Mouse (Mus musculus) fibroblast of lung, adult 2 months (primary cell): ENCODE data around the gene Psd.

ENCODE experiments used
- DNase-seq: peaks from one replicate; pipeline ENCODE4 v3.0.0-alpha.2; 2011; ENCODE audit warnings: low read depth

Gene Psd

DNA sequence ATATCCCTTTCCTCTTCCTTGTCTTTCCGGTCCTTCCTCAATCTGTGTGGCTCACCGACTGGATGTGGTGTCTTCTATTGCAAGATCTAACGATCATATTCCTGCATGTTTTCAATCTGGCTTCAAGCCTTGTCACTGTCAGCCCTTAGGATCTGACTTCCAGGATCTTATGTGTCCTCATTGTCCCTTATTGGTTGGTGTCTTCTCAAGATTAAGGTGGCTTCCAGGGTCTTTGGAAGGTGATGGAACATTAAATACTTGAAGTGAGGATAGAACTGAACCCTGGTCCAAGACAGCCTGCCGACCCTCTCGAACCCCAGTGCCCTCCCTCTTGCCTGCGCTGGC, 12.0 kb upstream of the Psd start:
- no peak for DNase-seq

DNA sequence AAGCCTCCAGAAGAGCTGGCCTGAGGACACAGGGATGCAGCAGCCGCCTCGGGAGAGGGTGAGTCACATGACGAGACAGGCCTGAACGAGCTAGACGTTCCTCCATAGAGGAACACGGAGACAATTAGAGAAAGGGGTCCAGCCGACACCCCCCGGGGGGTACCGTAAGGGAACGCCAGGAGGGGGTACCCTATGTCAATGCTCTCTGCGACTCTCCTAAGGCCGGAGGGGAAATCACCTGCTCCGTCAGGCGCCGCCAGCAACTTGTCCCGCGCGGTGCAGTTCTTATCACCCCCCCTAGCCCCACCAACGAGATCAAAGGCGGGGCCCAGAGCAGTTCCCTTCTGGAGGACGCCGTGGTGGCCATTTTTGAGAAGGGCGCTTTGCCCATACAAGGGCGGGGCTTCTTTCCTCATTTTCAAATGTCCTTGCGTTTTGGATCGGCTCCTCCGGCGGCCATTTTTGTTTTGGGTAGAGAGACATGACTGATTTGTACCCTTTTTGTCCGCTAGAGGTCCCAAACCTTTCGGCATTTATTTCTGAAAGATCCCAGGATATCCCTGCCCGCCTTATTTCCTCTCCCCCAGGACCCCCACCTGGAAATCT, 11.5 kb upstream of the Psd start, which contains the start of gene Cuedc2:
Gene Cuedc2, minus strand, starts transcription at position 372 of the 606 bp plus-strand sequence.
- peak; percentile 94 for DNase-seq

DNA sequence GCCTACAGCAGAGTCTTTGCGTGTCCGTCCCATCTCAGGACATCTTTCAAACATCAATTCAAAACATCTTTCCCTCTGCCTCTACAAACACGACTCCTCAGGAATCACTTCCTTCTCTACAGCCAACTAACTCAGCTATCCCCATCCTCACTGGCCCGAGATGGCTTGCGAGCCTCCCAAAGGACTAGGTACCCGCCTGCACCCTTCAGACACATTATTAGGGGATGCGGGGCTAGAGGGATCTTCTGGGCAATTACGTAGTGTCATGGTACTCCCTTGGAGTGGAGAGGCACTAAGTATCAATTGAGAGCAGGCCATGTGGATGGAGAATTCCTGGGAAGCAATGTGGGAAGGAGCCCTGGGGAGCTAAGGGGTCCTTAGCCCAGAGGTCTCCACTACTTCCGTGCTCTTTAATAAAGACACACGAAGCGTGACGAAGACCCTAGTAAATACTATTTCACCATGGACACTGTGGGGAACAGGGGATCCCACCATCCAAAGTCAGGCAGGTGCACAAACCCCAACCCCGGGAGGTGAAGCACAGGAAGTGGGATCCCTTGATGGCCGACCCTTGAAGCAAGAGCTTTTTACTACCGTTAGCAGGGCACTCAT, 10.9 kb upstream of the Psd start:
- no peak for DNase-seq

DNA sequence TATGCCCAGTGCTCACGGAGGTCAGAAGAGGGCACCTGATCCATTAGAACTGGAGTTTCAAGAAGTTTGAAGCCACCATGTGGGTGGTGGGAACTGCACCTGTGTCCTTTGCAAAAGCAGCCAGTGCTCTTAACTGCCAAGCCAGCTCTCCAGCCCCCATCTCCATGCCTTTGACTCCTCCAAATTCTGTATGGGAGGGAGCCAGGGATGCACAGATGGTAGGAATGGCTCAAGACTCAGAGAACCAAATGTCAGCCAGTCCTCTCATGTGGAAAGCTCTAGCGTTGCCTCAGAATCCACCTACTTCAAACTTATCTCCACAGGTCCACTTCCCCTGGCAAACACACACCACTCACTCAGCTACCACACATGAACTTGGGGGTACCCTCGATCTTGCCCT, 7.0 kb upstream of the Psd start:
- no peak for DNase-seq

DNA sequence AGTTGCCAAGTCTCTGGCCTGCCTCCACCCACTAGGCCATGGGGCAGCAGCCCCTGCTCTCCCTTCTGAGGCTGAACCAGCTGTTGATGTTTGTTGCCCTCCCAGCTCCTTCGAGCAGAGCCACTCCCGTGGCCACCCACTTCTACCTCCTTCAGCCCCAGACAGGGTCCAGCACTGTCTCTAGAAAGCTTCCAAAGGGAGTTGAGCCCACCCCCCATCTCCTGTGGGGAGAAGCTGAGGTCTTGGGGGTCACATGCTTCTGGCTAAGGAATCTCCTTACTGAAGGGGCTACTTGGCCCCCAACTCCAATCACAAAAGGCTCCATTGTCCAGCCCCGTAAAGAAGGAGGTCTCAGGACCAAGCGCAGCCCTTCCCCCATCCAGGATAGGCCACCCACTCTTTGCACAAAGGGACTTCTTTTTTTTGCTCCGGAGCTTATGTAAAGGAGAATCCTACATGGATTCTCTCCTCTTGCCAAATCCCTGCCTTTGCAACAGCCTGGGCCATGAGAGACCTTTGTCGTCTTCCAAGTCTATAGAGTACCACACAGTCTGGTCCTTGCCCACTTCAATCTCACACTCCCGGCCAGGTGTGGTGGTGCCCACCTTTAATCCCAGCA, 5.9 kb upstream of the Psd start:
- no peak for DNase-seq

DNA sequence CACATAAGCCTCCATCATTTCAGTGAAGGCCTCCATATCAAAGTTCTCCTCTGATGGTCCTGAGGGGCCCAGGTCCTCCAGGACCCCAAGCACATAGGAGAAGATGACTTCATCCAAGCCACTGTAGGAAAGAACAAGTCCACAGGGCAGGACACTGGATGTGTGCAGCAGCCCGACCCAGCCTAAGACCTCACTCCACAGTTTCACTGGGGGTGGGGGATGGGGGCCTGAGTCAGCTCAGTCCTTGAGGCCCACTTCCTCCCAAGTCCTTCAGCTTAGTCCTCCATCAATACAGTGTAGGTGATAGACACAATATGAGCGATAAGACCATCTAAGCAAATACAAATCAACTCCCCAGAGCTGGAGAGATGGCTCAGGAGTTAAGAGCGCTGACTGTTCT, 5.0 kb upstream of the Psd start:
- DNase-seq: no peak

DNA sequence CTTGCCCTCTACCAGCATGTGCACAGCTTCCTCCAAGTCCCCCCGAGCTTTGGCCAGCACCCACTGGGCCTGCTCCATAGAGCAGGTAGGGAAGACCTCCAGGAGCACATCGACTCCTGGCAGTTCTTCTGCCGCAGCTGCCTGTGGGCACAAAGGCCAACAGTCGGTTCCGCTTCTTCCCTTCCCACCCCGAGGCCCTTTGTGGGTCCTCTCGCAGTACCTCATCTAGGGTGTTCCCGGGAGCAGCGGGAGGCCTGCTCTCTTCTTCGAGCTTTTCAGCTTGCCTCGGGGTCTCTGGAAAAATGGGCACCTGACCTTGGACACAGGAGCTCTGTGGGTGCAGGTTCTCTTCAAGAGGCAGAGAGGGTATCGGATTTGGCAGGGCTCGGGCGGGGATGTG, 4.4 kb upstream of the Psd start:
- DNase-seq: no peak

DNA sequence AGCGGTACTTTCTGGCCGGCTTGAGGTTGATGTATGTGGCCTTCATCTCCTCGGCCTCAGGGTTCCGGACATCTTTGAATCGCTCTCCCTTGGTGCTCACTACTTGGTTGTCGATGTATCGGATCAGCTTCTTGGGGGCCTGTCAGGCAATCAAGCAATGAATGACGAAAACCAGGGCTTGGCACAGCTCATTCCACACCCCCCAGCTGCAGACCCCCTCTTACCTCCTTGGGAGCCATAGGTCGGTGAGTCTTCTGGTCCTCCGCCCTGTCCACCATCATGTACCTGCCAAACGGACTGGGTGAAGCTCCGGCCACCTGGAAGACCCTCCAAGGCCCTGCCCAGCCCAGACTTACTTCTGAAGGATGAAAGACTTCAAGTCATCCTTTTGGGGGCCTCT, 3.7 kb upstream of the Psd start:
- no peak for DNase-seq

DNA sequence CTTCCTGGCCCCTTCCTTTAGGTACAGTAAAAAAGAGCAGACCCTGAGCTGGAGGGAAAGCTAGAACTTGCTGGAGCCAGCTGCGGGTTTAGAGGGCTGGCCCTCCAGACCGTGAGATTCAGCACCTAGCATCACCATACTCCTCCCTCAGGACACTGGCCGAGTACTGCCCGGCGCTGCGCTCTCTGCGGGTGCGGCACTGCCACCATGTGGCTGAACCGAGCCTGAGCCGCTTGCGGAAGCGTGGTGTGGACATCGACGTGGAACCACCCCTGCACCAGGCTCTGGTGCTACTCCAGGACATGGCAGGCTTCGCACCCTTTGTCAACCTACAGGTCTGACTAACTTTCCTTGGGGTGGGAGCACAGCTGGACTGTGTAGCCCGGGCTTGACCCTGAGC, 3.0 kb upstream of the Psd start:
- peak; percentile 60 for DNase-seq

DNA sequence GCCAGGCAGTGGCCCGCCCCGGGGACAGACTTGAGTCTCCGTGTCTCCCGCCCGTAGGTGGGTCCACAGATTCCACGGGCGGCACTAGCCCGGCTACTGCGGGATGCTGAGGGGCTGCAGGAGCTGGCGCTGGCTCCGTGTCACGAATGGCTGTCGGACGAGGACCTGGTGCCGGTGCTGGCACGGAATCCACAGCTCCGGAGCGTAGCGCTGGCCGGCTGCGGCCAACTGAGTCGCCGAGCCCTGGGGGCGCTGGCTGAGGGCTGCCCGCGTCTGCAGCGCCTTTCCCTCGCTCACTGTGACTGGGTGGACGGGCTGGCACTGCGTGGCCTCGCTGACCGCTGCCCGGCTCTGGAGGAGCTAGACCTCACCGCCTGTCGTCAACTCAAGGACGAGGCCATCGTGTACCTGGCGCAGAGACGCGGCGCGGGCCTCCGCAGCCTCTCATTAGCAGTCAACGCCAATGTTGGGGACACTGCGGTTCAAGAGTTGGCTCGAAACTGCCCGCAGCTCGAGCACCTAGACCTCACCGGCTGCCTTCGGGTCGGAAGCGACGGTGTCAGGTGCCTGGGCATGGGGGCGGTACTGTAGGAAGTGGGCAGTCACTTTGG, 2.2 kb upstream of the Psd start:
- DNase-seq: no peak

DNA sequence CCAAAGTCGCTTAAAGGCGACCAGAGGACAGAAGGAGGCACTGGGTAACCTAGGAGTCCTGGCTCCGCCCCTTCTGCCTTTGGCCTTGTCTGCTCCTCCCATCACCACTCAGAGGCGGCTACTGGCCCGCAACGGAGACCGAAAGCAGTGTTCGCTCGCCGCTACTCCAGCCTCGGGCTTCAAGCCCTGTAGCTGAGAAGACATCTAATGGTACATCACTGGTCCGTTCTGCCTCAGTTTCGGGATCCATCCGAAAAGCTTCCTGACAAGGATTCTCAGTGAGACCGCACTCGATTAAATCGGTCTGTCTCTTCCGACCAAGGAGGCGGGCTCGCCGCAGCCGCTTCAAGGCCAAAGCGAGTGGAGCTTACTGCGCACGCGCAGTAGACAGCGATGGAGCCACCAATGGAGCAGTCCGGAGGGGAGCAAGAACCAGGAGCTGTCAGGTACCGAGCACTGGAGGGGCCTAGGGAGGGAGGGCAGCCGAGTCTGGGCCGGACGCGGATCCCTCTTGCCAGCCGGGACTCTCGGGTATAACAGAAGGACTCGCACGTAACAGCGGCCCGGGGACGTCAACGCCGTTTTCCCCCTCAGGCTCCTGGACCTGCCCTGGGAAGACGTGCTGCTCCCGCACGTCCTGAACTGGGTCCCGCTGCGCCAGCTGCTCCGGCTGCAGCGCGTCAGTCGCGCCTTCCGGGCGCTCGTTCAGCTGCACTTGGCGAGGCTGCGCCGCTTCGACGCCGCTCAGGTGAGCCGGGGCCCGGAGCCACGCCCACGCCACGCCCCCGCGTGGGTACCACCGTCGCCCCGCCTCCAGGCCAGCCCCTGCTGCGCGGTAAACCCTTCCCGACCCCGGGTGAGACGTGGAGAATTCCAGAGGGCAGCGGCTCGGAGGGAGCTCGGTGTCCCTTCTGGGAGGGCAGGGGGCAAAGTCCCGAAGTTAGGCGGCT, 1.4 kb upstream of the Psd start, which contains the start of gene Fbxl15:
Gene Fbxl15, plus strand, starts transcription at position 104 of the 950 bp plus-strand sequence.
- DNase-seq: peak; percentile 81

DNA sequence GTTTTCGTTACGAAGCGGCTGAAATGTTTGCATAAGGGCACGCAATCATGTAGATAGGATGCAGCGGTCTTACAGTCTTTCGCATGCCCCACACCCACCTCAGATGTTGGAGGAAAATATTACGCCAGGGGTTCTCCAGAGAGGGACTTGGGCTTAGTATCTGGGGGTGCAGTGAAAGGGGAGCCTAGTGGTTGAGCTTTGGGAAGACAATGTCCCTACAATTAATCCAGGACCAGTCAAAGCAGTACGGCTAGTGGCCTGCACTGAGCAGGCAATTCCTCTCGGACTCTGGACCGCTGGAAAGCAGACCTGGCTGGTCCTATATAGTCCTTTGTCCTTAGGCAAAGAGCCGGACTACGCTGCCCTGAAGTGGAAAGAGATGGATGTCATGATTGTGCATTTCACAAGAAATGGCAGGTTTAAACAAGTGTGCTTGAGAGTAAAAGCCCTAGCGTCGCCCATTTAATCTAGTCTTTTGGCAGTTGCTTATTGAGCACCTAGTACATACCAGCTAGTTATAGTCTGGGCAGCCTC, 642 bp upstream of the Psd start:
- no peak for DNase-seq

DNA sequence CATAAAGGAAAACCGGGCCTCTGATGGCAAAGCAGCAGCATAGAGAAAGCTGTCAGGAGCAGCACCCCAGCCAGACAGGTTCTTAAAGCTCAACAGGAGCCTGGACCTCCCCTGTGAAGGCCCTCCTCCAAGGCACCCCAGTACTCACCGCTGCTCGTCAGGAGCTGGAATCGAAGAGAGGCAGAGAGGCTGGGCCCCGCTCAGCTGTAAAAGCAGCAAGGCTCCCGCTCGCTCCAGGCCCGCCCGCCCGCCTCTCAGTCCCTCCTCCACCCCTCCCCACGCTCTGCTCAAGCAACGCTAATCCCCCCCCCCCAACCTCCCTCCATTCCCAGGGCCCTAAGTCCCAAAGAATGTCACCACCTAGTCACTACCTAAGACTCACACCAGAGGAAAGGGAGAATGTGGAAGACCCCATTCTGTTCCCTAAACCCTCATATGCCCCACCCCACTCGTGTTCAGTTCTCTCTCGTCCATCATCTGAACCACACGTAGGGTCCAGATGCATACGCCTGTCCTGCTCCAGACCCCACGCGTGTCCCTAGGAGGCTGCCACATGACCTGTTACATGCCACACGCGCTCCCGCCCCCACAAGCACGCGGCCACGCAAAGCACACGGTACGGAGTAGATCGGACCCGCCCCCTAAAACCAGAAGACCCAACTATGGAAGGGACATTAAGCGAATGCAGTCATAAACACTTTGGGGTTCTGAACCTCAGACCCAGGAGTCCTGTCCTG, 769 bp downstream of the Psd start:
- DNase-seq: no peak

DNA sequence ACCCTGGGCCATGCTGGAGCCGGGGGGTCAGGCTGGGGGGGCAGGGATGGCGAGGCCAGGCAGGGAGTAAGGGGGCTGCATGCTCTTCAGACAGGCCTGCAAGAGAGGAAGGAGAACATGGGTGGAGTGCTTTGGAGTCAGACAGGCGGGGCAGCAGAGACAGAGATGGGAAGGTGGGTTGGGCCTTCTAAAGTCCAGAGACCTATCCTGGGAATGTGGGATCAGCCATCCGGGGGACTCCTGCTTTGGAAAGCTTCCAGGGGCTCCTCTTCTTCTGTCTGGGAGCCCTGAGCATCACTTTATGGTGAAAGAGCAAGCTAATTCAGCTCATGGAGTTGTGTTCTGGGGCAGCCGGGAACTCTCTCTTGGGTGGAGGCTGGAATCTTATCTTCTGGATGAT, 2.0 kb downstream of the Psd start:
- DNase-seq: no peak

DNA sequence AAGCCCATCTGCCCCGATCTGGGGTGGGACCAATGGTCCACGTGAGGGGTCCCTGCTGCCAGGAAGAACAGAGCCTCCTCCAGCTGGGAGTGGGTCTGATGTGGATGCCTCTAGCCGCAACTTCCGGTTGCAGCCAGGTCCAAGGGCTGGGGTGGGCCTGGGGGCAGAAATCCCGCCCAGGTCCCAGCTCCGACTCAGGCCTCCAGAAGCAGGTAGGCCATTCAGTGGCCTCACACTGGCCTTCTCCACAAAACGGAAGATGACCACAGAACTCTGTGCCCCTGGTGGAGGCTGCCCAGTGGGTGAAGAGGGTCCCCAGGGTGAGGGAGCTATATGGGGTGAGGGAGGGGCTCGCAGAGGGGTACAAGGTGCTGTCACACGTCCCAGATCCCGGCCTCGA, 2.6 kb downstream of the Psd start:
- DNase-seq: no peak

DNA sequence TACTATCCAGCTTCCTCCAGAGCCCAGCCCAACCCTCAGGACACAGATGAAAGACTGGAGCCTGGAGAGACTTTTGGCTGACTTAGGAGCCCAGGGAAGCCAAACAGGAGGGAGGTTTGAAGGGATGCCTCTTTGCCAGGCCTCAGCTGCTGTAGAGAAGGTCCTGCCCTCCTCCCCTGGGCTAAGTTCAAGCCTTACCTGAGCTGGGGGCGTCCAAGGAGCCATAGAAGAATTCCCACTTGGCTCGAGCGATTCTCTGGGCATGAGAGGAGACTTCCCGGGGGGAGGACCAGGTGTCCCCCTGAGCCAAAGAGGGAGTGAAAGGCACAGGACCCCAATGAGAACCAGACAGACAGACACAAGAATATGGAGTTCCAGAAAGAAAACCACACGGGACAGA, 3.2 kb downstream of the Psd start:
- DNase-seq: no peak

DNA sequence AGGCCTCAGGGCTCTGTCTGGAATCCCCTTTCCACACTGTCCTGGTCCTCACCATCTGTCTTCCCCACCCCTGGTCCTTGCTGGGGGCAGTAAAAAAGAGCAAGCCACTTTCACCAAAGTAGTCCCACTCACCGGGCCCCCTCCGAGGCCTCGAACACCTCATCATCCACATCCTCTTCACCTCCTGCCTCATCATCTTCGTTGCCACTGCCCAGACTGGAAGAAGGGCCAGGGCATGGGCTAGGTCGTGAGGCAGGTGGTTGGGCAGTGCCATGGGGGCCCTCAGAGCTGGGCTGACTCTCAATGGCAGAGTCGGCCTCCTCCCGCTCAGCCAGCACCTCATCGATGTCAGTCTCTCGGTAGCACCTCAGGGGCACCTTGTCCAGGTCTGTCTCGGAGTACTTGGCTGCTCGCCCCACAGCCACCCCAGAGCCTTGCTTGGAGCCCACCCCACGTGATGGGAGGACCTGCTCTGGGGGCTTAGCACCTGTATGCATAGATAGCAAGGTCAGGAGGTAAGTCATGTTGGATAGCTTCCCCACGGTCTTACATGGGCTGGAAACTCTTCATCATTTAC, 3.9 kb downstream of the Psd start:
- no peak for DNase-seq

DNA sequence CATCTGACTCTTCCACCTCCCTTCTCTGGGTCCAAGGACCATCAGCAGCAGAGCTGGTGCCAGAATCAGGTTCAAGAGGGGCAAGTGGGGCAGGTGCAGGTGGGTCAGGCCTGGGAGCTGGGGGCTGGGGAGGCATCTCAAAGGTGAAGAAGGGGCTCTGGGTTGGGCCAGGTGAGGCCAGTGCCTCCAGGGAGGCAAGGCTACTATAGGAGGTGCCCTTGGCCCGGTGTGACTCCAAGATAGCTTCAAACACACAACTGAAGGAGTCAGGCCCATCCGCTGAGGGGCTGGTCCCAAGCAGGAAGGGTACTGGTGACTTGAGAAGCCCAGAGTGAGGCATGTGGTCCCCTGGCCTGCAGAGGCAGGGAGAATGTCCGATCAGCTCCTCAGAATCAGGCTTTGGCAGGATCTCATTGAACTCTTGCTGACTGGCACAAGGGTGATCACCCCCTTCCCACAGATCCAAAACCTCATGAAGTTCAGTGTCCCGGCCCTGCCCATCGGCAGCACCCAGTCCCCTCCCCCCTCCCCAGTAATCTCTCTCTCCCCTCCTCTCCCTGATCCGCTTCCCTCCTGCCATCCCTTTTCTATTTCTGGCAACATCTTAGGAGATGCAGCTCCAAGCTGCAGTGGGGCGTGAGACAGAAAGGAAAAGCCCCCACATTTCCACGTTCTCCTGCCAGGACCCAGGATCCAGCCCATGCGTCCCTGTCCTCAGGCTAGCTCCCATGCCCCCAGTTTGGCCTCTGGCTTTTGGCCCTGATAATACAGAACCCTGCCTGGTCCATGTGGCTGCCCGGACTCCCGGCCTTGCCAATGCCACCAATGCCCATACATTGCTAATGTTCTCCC, 4.6 kb downstream of the Psd start:
- no peak for DNase-seq

DNA sequence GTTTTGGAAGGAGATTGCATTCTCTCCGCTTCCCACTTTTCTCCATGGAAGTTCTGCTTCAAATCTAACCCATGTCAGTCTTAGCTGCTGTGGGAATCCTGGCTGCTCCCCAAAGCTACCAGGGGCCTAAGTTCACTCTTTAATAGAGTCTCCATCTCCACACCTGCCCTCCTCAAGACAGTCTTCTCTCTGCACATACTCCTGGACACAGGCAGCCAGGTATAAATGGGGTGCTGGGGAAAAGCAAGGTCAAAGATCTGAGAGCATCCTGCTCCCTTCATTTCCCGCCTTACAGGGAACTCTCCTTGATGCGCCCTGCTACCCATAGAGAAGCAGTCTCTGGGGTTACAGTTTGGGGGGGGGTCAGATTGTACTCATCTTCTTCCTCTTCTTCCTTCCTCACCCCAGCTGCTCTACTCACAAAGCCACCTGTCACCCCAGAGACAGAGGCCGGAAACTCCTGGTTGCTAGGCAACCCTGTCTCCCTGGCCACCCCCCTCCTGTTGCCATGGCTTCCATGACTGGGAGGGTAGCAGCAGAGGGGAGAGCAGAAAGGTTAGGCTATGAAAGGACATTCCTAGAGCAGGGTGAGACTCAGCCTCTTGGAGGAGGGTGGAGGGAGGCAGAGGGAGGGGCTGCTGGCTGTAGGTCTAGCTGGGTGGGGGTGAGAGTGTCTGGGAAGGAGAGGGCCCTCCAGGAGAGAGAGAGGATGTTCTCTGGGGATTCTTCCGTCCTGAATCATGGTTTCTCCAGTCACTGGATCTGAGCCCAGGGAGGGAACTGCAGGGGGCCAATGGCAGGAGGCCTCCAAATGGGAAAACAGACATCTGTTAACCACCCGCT, 5.6 kb downstream of the Psd start:
- no peak for DNase-seq
